Mouse (Mus musculus): ENCODE measurements at regions not wholly inside any gene's neighbourhood (a gene's known extent, or its start where the extent isn't known, plus 50 kb on each side); places are given as distances from the start of the nearest gene placed in this dataset.

GRCm38 (mm10) chr4:91144666-91145065 is 255.9 kb downstream of the Elavl2 start:
- no peak for TF ChIP-seq CTCF (IDR thresholded peaks at IDR 0.05; ENCODE audit: low read depth)
- TF ChIP-seq EP300 (optimal IDR thresholded peaks at IDR 0.05): no peak
